Mouse (Mus musculus) heart, postnatal 0 days (tissue): ENCODE data around the gene Fcna.

ENCODE experiments used
- CTCF ChIP-seq: IDR thresholded peaks from 2 replicates; pipeline ENCODE4 v1.5.1; 2016; ENCODE audit warnings: antibody characterized with exemption, control low read depth, low read depth
- EP300 ChIP-seq: IDR thresholded peaks from 2 replicates; pipeline ENCODE4 v1.6.1; 2016; ENCODE audit warnings: antibody characterized with exemption, low read depth

GRCm38 (mm10) chr2:25598749-25599148 is 29.1 kb downstream of the Fcna start:
- TF ChIP-seq CTCF (no peak), EP300 (no peak)
